Mouse (Mus musculus): ENCODE measurements around the gene Tmem151b.

The Tmem151b gene

DNA sequence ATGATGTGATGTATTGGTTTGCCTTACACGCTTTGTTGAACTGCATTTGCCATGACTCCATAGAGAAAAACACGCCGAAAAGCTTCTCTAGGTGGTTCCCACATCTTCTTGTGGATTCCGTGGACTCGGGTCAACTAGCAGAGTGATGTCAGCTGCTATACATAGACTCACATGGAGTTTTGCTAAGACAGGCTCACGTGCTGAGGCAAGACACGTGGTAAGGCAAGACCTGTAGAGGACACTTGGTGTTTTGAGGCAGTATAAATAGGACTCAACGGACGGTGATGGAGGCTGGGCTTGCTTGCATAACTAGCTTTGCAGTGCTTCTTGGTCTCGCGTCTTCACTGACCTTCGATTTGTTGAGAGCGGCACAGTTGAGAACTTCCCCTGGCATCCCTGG is 51.1 kb downstream of the Tmem151b start:
- TF ChIP-seq GATA4 (IDR thresholded peaks at IDR 0.05; ENCODE audit: insufficient replicate concordance, low read length): no peak

DNA sequence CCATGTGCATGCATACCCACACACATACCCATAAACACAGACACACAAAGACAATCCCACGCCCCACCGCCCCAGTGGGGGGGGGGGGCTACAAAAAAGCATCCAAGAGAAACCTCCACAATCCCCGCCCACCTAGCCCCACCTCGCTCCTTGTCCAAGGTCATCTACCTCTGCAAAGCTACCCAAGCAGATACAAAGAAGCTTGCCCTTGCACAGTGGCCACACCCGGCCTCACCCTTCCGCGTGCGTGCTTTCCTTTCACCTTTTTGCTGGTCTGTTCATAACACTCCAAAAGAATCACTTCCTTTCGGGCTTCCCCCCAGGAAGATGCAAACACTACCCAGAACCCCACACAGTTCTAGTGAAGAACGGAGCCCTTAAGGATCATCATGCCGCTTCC is 54.1 kb downstream of the Tmem151b start:
- TF ChIP-seq GATA4 (IDR thresholded peaks at IDR 0.05; ENCODE audit: insufficient replicate concordance, low read length): no peak
